Mouse (Mus musculus): ENCODE data around the gene Clec4b1. TPM values are rescaled to one million over a fixed set of nuclear protein-coding genes. Genes with fewer than 3 reads are reported as not detected.
"Not testable (repeated sequence)": the region's sequence is repeated elsewhere in the genome, so short reads cannot be mapped to it uniquely, and the experiment has no call there.

Clec4b1 gene
- not detected for total RNA-seq (2021)
- long read RNA-seq, experiment 1 = 0 reads
- long read RNA-seq, experiment 2 = 0 reads

- no peak for DNase-seq
Observed at GRCm38 (mm10) chr6:123049742-123050372, at the start of gene Clec4b1. Gene Clec4b1 (plus strand): TSS chr6:123049962.

GRCm38 (mm10) chr6:123004696-123005095 lies 45.1 kb upstream of the Clec4b1 start:
- not testable (repeated sequence) for DNase-seq

GRCm38 (mm10) chr6:123005591-123005990 lies 44.2 kb upstream of the Clec4b1 start:
- no peak for DNase-seq

- DNase-seq = no peak
Observed at GRCm38 (mm10) chr6:123095125-123095843, 45.5 kb downstream of the Clec4b1 start.

GRCm38 (mm10) chr6:123106128-123106527 lies 56.4 kb downstream of the Clec4b1 start, which contains the start of gene Clec4a2:
Gene Clec4a2 (plus strand): TSS chr6:123106428.
- not testable (repeated sequence) for DNase-seq

Other genes starting within 250 kb of the Clec4b1 start
- gene Slc2a3, start 248.3 kb upstream of the Clec4b1 start, total RNA-seq (2021) = 1 to 10 TPM in 1 of 2 experiments, under 1 TPM in 1; 0.88 to 1.4 TPM
- gene Foxj2, start 230.0 kb upstream of the Clec4b1 start, total RNA-seq (2021) = 10 to 100 TPM; 18.4 to 20.9 TPM
- under 1 TPM; 0.82 to 0.91 TPM for gene C3ar1, start 193.8 kb upstream of the Clec4b1 start, total RNA-seq (2021)
- 10 to 100 TPM; 17.4 to 18.3 TPM for gene Necap1, start 175.5 kb upstream of the Clec4b1 start, total RNA-seq (2021)
- gene Clec4a1, start 128.1 kb upstream of the Clec4b1 start, total RNA-seq (2021) = 1 to 10 TPM; 1.3 to 1.9 TPM
- 1 to 10 TPM; 1.1 to 1.2 TPM for gene Clec4a3, start 97.4 kb upstream of the Clec4b1 start, total RNA-seq (2021)
- gene Clec4a4, start 59.6 kb upstream of the Clec4b1 start, total RNA-seq (2021) = not detected
- gene Clec4a2, start 56.5 kb downstream of the Clec4b1 start, total RNA-seq (2021) = under 1 TPM; 0.43 to 0.72 TPM
- gene Clec4b2, start 122.9 kb downstream of the Clec4b1 start, total RNA-seq (2021) = not detected
- not detected for gene Clec4n, start 179.9 kb downstream of the Clec4b1 start, total RNA-seq (2021)
- gene Clec4d, start 212.1 kb downstream of the Clec4b1 start, total RNA-seq (2021) = not detected
- gene Clec4e, start 239.9 kb downstream of the Clec4b1 start, total RNA-seq (2021) = not detected

All from gastrocnemius, postnatal 25 days (tissue).